Mouse (Mus musculus): Measurements from ENCODE around the gene Fam107b.

GRCm38 (mm10) chr2:3702640-3703190 is 132.4 kb downstream of the Fam107b start:
- TF ChIP-seq CTCF (IDR thresholded peaks at IDR 0.05; ENCODE audit: low read depth) (no peak), EP300 (IDR thresholded peaks at IDR 0.05; ENCODE audit: low read depth) (no peak)

Measured in liver, embryonic 14.5 days (tissue).